Mouse (Mus musculus) limb, embryonic 14.5 days (tissue): ENCODE data around the gene Hoxc10. TPM values are rescaled to one million over a fixed set of nuclear protein-coding genes. Genes with fewer than 3 reads are reported as not detected.

ENCODE experiments used
- ATAC-seq: fragments of 200-750 bp; cut with Nextera tagmentation; 2 replicates; pipeline ENCODE4 v1.8.0; 2017; ENCODE audit warnings: low read depth, moderate number of reproducible peaks, moderate TSS enrichment; ENCODE audit not compliant: low FRiP score
- DNase-seq: peaks from one replicate; pipeline ENCODE4 v3.0.0-alpha.2; 2015; ENCODE audit warnings: low spot score
- H3K27ac ChIP-seq: fragments of 300-500 bp; sonication (generic); replicated peaks from 2 replicates; pipeline ENCODE4 v1.5.1; 2014; ENCODE audit warnings: low read depth, mild to moderate bottlenecking, low read length, moderate library complexity, mixed read lengths
- H3K27me3 ChIP-seq: fragments of 300-500 bp; sonication (generic); 2 replicates; pipeline ENCODE4 v1.6.1; 2014; ENCODE audit warnings: low read length, mixed read lengths; ENCODE audit not compliant: control insufficient read depth, insufficient read depth
- H3K36me3 ChIP-seq: fragments of 300-500 bp; sonication (generic); 2 replicates; pipeline ENCODE4 v1.6.1; 2014; ENCODE audit warnings: mild to moderate bottlenecking, low read length, moderate library complexity, mixed read lengths; ENCODE audit not compliant: control insufficient read depth, insufficient read depth
- H3K4me1 ChIP-seq: fragments of 300-500 bp; sonication (generic); 2 replicates; pipeline ENCODE4 v1.6.1; 2014; ENCODE audit warnings: antibody characterized with exemption, low read length, mixed read lengths; ENCODE audit not compliant: control insufficient read depth, insufficient read depth
- H3K4me2 ChIP-seq: fragments of 300-500 bp; sonication (generic); replicated peaks from 2 replicates; pipeline ENCODE4 v1.6.1; 2014; ENCODE audit warnings: low read depth, mild to moderate bottlenecking, low read length, moderate library complexity; ENCODE audit not compliant: severe bottlenecking
- H3K4me3 ChIP-seq: fragments of 300-500 bp; sonication (generic); replicated peaks from 2 replicates; pipeline ENCODE4 v1.5.1; 2014; ENCODE audit warnings: low read length
- H3K9ac ChIP-seq: fragments of 300-500 bp; sonication (generic); 2 replicates; pipeline ENCODE4 v1.6.1; 2014; ENCODE audit warnings: mild to moderate bottlenecking, low read depth, low read length, moderate library complexity; ENCODE audit not compliant: severe bottlenecking
- H3K9me3 ChIP-seq: fragments of 300-500 bp; sonication (generic); 2 replicates; pipeline ENCODE4 v1.6.1; 2016; ENCODE audit warnings: low read length; ENCODE audit not compliant: control insufficient read depth
- POLR2A ChIP-seq: fragments of 200-500 bp; IDR thresholded peaks from 2 replicates; pipeline ENCODE4 v1.8.0; 2012; ENCODE audit warnings: inconsistent platforms, mild to moderate bottlenecking, moderate library complexity, borderline replicate concordance; ENCODE audit not compliant: insufficient read depth, insufficient read length; ENCODE audit errors: extremely low read depth
- WGBS: fragments of 180-500 bp; shearing (Covaris S2); extraction: QIAGEN DNeasy Blood & Tissue Kit; methylation state at CpG from one replicate; pipeline ENCODE4 v1.1.7; 2014; 5-methylcytosine and 5-hydroxymethylcytosine counted together
- polyA plus RNA-seq, 2 experiments: library from polyadenylated mRNA; depleted of rRNA in 1 of 2; stranded (reverse) in 1 of 2; unstranded in 1 of 2; fragments of >200 nt; fragmentation: Nextera tagmentation in 1 of 2; extraction: Ambion mirVana in 1 of 2; gene quantifications; 2 replicates each; pipeline versions ENCODE4 v1.2.1 to v1.2.3; 2012 to 2014

Gene Hoxc10
- polyA plus RNA-seq, 2 experiments, result 5.8 to 14.3 TPM

GRCm38 (mm10) chr15:102965892-102966775 lies 462 bp upstream of the Hoxc10 start:
- no peak for TF ChIP-seq POLR2A
- H3K9me3 ChIP-seq, result no peaks in the 10 kb centered on the region
- H3K9ac ChIP-seq, result peak overlapping the region; percentile 40
- H3K4me1 ChIP-seq, result peaks cover 2% of the 10 kb centered on the region; the same call in 1 of the 2 replicates
- H3K36me3 ChIP-seq, result no peaks in the 10 kb centered on the region
- WGBS, result 5% methylated on average over 28 of the region's 30 CpGs
- H3K4me3 ChIP-seq, result peak overlapping the region; percentile 38
- peak overlapping the region; percentile 63 for H3K27ac ChIP-seq
- peak overlapping the region; percentile 54 for H3K4me2 ChIP-seq
- H3K27me3 ChIP-seq, result peaks cover 89% of the 10 kb centered on the region
- DNase-seq (peak; percentile 94), ATAC-seq (peak; percentile 75)

- peaks cover 90% of the 10 kb centered on the region for H3K27me3 ChIP-seq
- H3K27ac ChIP-seq, result peak within 1 kb of the TSS; percentile 63
- no peak for DNase-seq
- no peaks in the 10 kb centered on the region for H3K9me3 ChIP-seq
- H3K4me2 ChIP-seq, result peak within 1 kb of the TSS; percentile 54
- no peaks in the 10 kb centered on the region for H3K36me3 ChIP-seq
- H3K4me3 ChIP-seq, result peak within 1 kb of the TSS; percentile 38
- H3K9ac ChIP-seq, result peak within 1 kb of the TSS; percentile 53
- ATAC-seq, result no peak
- H3K4me1 ChIP-seq, result no peaks in the 10 kb centered on the region; the same call in 1 of the 2 replicates
- under 1% methylated on average over 12 of the region's 12 CpGs for WGBS
- no peak for TF ChIP-seq POLR2A
Observed at GRCm38 (mm10) chr15:102967312-102967510, 615 bp downstream of the Hoxc10 start, which contains the start of gene Hoxc5. Hoxc5 (plus strand) TSS chr15:102967443.

- Histone ChIP-seq H3K9ac (peak overlapping the region; percentile 53), H3K36me3 (no peaks in the 10 kb centered on the region), H3K4me1 (no peaks in the 10 kb centered on the region; the same call in 1 of the 2 replicates), H3K4me2 (peak overlapping the region; percentile 54), H3K9me3 (no peaks in the 10 kb centered on the region), H3K27me3 (peaks cover 90% of the 10 kb centered on the region), H3K27ac (peak overlapping the region; percentile 55; the same call in 1 of the 2 replicates), H3K4me3 (peak overlapping the region; percentile 38)
- DNase-seq (no peak), ATAC-seq (no peak)
- 3% methylated on average over 34 of the region's 34 CpGs for WGBS
- no peak for TF ChIP-seq POLR2A
Observed at GRCm38 (mm10) chr15:102967511-102968397, 1.2 kb downstream of the Hoxc10 start.

- no peaks in the 10 kb centered on the region for H3K36me3 ChIP-seq
- no peak for TF ChIP-seq POLR2A
- WGBS, result 40% methylated on average over 1 of the region's 1 CpGs
- no peak for ATAC-seq
- no peaks in the 10 kb centered on the region; the same call in 1 of the 2 replicates for H3K4me1 ChIP-seq
- H3K27me3 ChIP-seq, result peaks cover 94% of the 10 kb centered on the region
- no peak overlapping the region for H3K27ac ChIP-seq
- no peaks in the 10 kb centered on the region for H3K9me3 ChIP-seq
- peak overlapping the region; percentile 29; the same call in 1 of the 2 replicates for H3K4me2 ChIP-seq
- H3K9ac ChIP-seq, result no peak overlapping the region
- H3K4me3 ChIP-seq, result peak overlapping the region; percentile 17; the same call in 1 of the 2 replicates
- no peak for DNase-seq
Observed at GRCm38 (mm10) chr15:102969296-102969695, 2.7 kb downstream of the Hoxc10 start.

- no peak for DNase-seq
- H3K4me3 ChIP-seq, result no peak overlapping the region
- ATAC-seq, result no peak
Observed at GRCm38 (mm10) chr15:102970740-102971139, 4.1 kb downstream of the Hoxc10 start.

More at GRCm38 (mm10) chr15:102970740-102971139, 4.1 kb downstream of the Hoxc10 start:
- 3% methylated on average over 12 of the region's 12 CpGs for WGBS
- Histone ChIP-seq H3K9me3 (no peaks in the 10 kb centered on the region), H3K4me1 (no peaks in the 10 kb centered on the region), H3K27me3 (peaks cover 93% of the 10 kb centered on the region), H3K27ac (no peak overlapping the region), H3K9ac (no peak overlapping the region), H3K36me3 (no peaks in the 10 kb centered on the region), H3K4me2 (0 out of 2 replicates have a peak overlapping the region, but pooled peaks have one; percentile 15)
- no peak for TF ChIP-seq POLR2A
